Mouse (Mus musculus): ENCODE data around the gene Plekhh2. TPM values are rescaled to one million over a fixed set of nuclear protein-coding genes. Genes with fewer than 3 reads are reported as not detected.
A peak's percentile ranks its signal among the peaks of the same experiment; 100 is the strongest.

Gene Plekhh2
- polyA plus RNA-seq, 1 experiment from 2014 or later: 3.4 TPM

GRCm38 (mm10) chr17:84508736-84509135 is 3.0 kb upstream of the Plekhh2 start:
- peak; percentile 36 for DNase-seq

GRCm38 (mm10) chr17:84509176-84509575 is 2.5 kb upstream of the Plekhh2 start:
- Histone ChIP-seq H3K4me2 (ENCODE audit: low read length) (no peak overlapping the region), H3K27me3 (ENCODE audit: control insufficient read depth, insufficient read depth, low read length) (no peaks in the 10 kb centered on the region), H3K36me3 (ENCODE audit: control insufficient read depth, insufficient read depth, low read length) (no peaks in the 10 kb centered on the region), H3K4me1 (ENCODE audit: control insufficient read depth, insufficient read depth, low read length) (peaks cover 14% of the 10 kb centered on the region), H3K4me3 (replicated peaks; ENCODE audit: low read depth, low read length) (no peak overlapping the region), H3K9ac (replicated peaks; ENCODE audit: low read length) (no peak overlapping the region), H3K27ac (replicated peaks; ENCODE audit: low read depth, low read length) (no peak overlapping the region), H3K9me3 (ENCODE audit: control insufficient read depth, low read length) (no peaks in the 10 kb centered on the region)
- 63% methylated on average over 4 of the region's 4 CpGs for WGBS
- ATAC-seq (ENCODE audit: low FRiP score, low TSS enrichment) (no peak), DNase-seq (peak; percentile 30)

More at GRCm38 (mm10) chr17:84508736-84509135, 3.0 kb upstream of the Plekhh2 start:
- Histone ChIP-seq H3K4me2 (ENCODE audit: low read length) (no peak overlapping the region), H3K4me3 (replicated peaks; ENCODE audit: low read depth, low read length) (no peak overlapping the region), H3K27ac (replicated peaks; ENCODE audit: low read depth, low read length) (no peak overlapping the region), H3K9ac (replicated peaks; ENCODE audit: low read length) (no peak overlapping the region), H3K36me3 (ENCODE audit: control insufficient read depth, insufficient read depth, low read length) (no peaks in the 10 kb centered on the region), H3K4me1 (ENCODE audit: control insufficient read depth, insufficient read depth, low read length) (peaks cover 14% of the 10 kb centered on the region), H3K9me3 (ENCODE audit: control insufficient read depth, low read length) (no peaks in the 10 kb centered on the region), H3K27me3 (ENCODE audit: control insufficient read depth, insufficient read depth, low read length) (no peaks in the 10 kb centered on the region)
- ATAC-seq (ENCODE audit: low FRiP score, low TSS enrichment): peak; percentile 25; the same call in 1 of the 2 replicates
- 9% methylated on average over 3 of the region's 3 CpGs for WGBS

- DNase-seq (peak; percentile 44), ATAC-seq (ENCODE audit: low FRiP score, low TSS enrichment) (no peak)
- 66% methylated on average over 5 of the region's 5 CpGs for WGBS
- Histone ChIP-seq H3K36me3 (ENCODE audit: control insufficient read depth, insufficient read depth, low read length) (no peaks in the 10 kb centered on the region), H3K4me2 (ENCODE audit: low read length) (no peak overlapping the region), H3K4me1 (ENCODE audit: control insufficient read depth, insufficient read depth, low read length) (peaks cover 14% of the 10 kb centered on the region), H3K4me3 (replicated peaks; ENCODE audit: low read depth, low read length) (no peak overlapping the region), H3K27ac (replicated peaks; ENCODE audit: low read depth, low read length) (no peak overlapping the region), H3K9me3 (ENCODE audit: control insufficient read depth, low read length) (no peaks in the 10 kb centered on the region), H3K9ac (replicated peaks; ENCODE audit: low read length) (no peak overlapping the region), H3K27me3 (ENCODE audit: control insufficient read depth, insufficient read depth, low read length) (no peaks in the 10 kb centered on the region)
Measured at GRCm38 (mm10) chr17:84510355-84510754, 1.3 kb upstream of the Plekhh2 start.

GRCm38 (mm10) chr17:84510961-84511639 is 595 bp upstream of the Plekhh2 start:
- Histone ChIP-seq H3K4me2 (ENCODE audit: low read length) (peak overlapping the region; percentile 92), H3K27me3 (ENCODE audit: control insufficient read depth, insufficient read depth, low read length) (no peaks in the 10 kb centered on the region), H3K9me3 (ENCODE audit: control insufficient read depth, low read length) (no peaks in the 10 kb centered on the region), H3K36me3 (ENCODE audit: control insufficient read depth, insufficient read depth, low read length) (no peaks in the 10 kb centered on the region), H3K4me1 (ENCODE audit: control insufficient read depth, insufficient read depth, low read length) (peaks cover 14% of the 10 kb centered on the region), H3K27ac (replicated peaks; ENCODE audit: low read depth, low read length) (no peak overlapping the region), H3K9ac (replicated peaks; ENCODE audit: low read length) (no peak overlapping the region), H3K4me3 (replicated peaks; ENCODE audit: low read depth, low read length) (peak overlapping the region; percentile 74)
- WGBS: 31% methylated on average over 11 of the region's 11 CpGs
- no peak for DNase-seq
- ATAC-seq (ENCODE audit: low FRiP score, low TSS enrichment): no peak; the same call in 1 of the 2 replicates

- Histone ChIP-seq H3K9ac (replicated peaks; ENCODE audit: low read length) (peak overlapping the region; percentile 78; the same call in 1 of the 2 replicates), H3K27me3 (ENCODE audit: control insufficient read depth, insufficient read depth, low read length) (no peaks in the 10 kb centered on the region), H3K4me3 (replicated peaks; ENCODE audit: low read depth, low read length) (peak overlapping the region; percentile 74), H3K36me3 (ENCODE audit: control insufficient read depth, insufficient read depth, low read length) (no peaks in the 10 kb centered on the region), H3K4me2 (ENCODE audit: low read length) (peak overlapping the region; percentile 92), H3K4me1 (ENCODE audit: control insufficient read depth, insufficient read depth, low read length) (peaks cover 14% of the 10 kb centered on the region), H3K27ac (replicated peaks; ENCODE audit: low read depth, low read length) (no peak overlapping the region), H3K9me3 (ENCODE audit: control insufficient read depth, low read length) (no peaks in the 10 kb centered on the region)
- WGBS: 46% methylated on average over 4 of the region's 4 CpGs
- peak; percentile 28 for DNase-seq
- ATAC-seq (ENCODE audit: low FRiP score, low TSS enrichment): no peak
Measured at GRCm38 (mm10) chr17:84512516-84513085, 906 bp downstream of the Plekhh2 start.

- H3K27ac ChIP-seq (replicated peaks; ENCODE audit: low read depth, low read length): no peak overlapping the region
- H3K4me3 ChIP-seq (replicated peaks; ENCODE audit: low read depth, low read length): no peak overlapping the region
- H3K4me2 ChIP-seq (ENCODE audit: low read length): no peak overlapping the region
- H3K9me3 ChIP-seq (ENCODE audit: control insufficient read depth, low read length): no peaks in the 10 kb centered on the region
- no peaks in the 10 kb centered on the region for H3K36me3 ChIP-seq (ENCODE audit: control insufficient read depth, insufficient read depth, low read length)
- no peak for ATAC-seq (ENCODE audit: low FRiP score, low TSS enrichment)
- H3K27me3 ChIP-seq (ENCODE audit: control insufficient read depth, insufficient read depth, low read length): no peaks in the 10 kb centered on the region
- no peak overlapping the region for H3K9ac ChIP-seq (replicated peaks; ENCODE audit: low read length)
- WGBS: 85% methylated on average over 5 of the region's 5 CpGs
- DNase-seq: no peak
- H3K4me1 ChIP-seq (ENCODE audit: control insufficient read depth, insufficient read depth, low read length): 0 out of 2 replicates have a peak, but pooled peaks cover 6% of the 10 kb centered on the region
Measured at GRCm38 (mm10) chr17:84515901-84516300, 4.2 kb downstream of the Plekhh2 start.

GRCm38 (mm10) chr17:84519346-84519745 is 7.7 kb downstream of the Plekhh2 start:
- Histone ChIP-seq H3K4me3 (replicated peaks; ENCODE audit: low read depth, low read length) (no peak overlapping the region), H3K4me1 (ENCODE audit: control insufficient read depth, insufficient read depth, low read length) (no peaks in the 10 kb centered on the region), H3K4me2 (ENCODE audit: low read length) (no peak overlapping the region), H3K9ac (replicated peaks; ENCODE audit: low read length) (no peak overlapping the region), H3K36me3 (ENCODE audit: control insufficient read depth, insufficient read depth, low read length) (no peaks in the 10 kb centered on the region), H3K9me3 (ENCODE audit: control insufficient read depth, low read length) (no peaks in the 10 kb centered on the region), H3K27me3 (ENCODE audit: control insufficient read depth, insufficient read depth, low read length) (no peaks in the 10 kb centered on the region), H3K27ac (replicated peaks; ENCODE audit: low read depth, low read length) (no peak overlapping the region)
- ATAC-seq (ENCODE audit: low FRiP score, low TSS enrichment) (no peak), DNase-seq (no peak)
- 85% methylated on average over 3 of the region's 3 CpGs for WGBS

- Histone ChIP-seq H3K4me2 (ENCODE audit: low read length) (no peak overlapping the region), H3K4me1 (ENCODE audit: control insufficient read depth, insufficient read depth, low read length) (no peaks in the 10 kb centered on the region), H3K9me3 (ENCODE audit: control insufficient read depth, low read length) (no peaks in the 10 kb centered on the region), H3K9ac (replicated peaks; ENCODE audit: low read length) (no peak overlapping the region), H3K27me3 (ENCODE audit: control insufficient read depth, insufficient read depth, low read length) (no peaks in the 10 kb centered on the region), H3K36me3 (ENCODE audit: control insufficient read depth, insufficient read depth, low read length) (no peaks in the 10 kb centered on the region), H3K27ac (replicated peaks; ENCODE audit: low read depth, low read length) (no peak overlapping the region), H3K4me3 (replicated peaks; ENCODE audit: low read depth, low read length) (no peak overlapping the region)
- ATAC-seq (ENCODE audit: low FRiP score, low TSS enrichment): no peak
- DNase-seq: no peak
Measured at GRCm38 (mm10) chr17:84520057-84520456, 8.4 kb downstream of the Plekhh2 start.

GRCm38 (mm10) chr17:84529356-84529755 is 17.7 kb downstream of the Plekhh2 start:
- H3K4me1 ChIP-seq (ENCODE audit: control insufficient read depth, insufficient read depth, low read length): 0 out of 2 replicates have a peak, but pooled peaks cover 3% of the 10 kb centered on the region
- no peak overlapping the region for H3K4me2 ChIP-seq (ENCODE audit: low read length)
- H3K27me3 ChIP-seq (ENCODE audit: control insufficient read depth, insufficient read depth, low read length): no peaks in the 10 kb centered on the region
- no peak overlapping the region for H3K9ac ChIP-seq (replicated peaks; ENCODE audit: low read length)
- 78% methylated on average over 4 of the region's 4 CpGs for WGBS
- no peak overlapping the region for H3K4me3 ChIP-seq (replicated peaks; ENCODE audit: low read depth, low read length)
- DNase-seq (no peak), ATAC-seq (ENCODE audit: low FRiP score, low TSS enrichment) (no peak)
- no peaks in the 10 kb centered on the region for H3K36me3 ChIP-seq (ENCODE audit: control insufficient read depth, insufficient read depth, low read length)
- no peaks in the 10 kb centered on the region for H3K9me3 ChIP-seq (ENCODE audit: control insufficient read depth, low read length)
- no peak overlapping the region for H3K27ac ChIP-seq (replicated peaks; ENCODE audit: low read depth, low read length)
